Mouse (Mus musculus) CH12.LX (cell line): ENCODE results near the gene BC052040.

Experiments used
- CTCF ChIP-seq, 2 experiments: IDR thresholded peaks in 1 of 2; conservative IDR thresholded peaks in 1 of 2; 2 replicates each; pipeline ENCODE4 v1.5.1; 2011 to 2012; ENCODE audit warnings: low read depth in 2 of 2, low read length in 2 of 2, improper control_type of control experiment in 1 of 2, inconsistent platforms in 1 of 2, mild to moderate bottlenecking in 1 of 2, moderate library complexity in 1 of 2
- ETS1 ChIP-seq: conservative IDR thresholded peaks from 2 replicates; pipeline ENCODE4 v1.6.1; 2012; ENCODE audit warnings: low read depth, mild to moderate bottlenecking, inconsistent platforms, low read length, improper control_type of control experiment, moderate library complexity
- JUND ChIP-seq: conservative IDR thresholded peaks from 2 replicates; pipeline ENCODE4 v1.6.1; 2011; ENCODE audit warnings: low read depth, low read length, improper control_type of control experiment
- MYC ChIP-seq: IDR thresholded peaks from 2 replicates; pipeline ENCODE4 v1.6.1; 2011; ENCODE audit warnings: low read depth, mild to moderate bottlenecking, improper control_type of control experiment, low read length
- PAX5 ChIP-seq: IDR thresholded peaks from 2 replicates; pipeline ENCODE4 v1.6.1; 2012; ENCODE audit warnings: low read length, inconsistent platforms, mixed read lengths
- RAD21 ChIP-seq: IDR thresholded peaks from 2 replicates; pipeline ENCODE4 v1.6.1; 2011; ENCODE audit warnings: low read depth, mild to moderate bottlenecking, low read length, improper control_type of control experiment, moderate library complexity

DNA sequence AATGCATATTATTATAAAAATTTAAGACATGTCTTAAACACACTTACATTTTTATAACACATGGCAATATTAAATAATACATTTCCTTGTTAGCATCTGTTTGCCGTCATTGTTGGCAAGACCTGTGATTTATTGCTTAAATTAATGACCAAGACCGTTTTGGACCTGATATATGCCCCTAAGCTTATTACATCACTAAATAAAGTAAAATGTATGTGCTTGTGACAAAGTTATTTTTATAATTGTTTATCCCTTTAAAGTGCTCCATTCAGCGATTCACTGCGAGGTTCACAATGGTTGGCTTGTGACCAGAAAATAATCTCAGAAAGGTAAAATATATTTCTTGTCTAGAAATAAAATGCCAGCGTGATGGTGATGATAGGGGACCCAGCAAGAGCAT is 16.8 kb downstream of the BC052040 start:
- TF ChIP-seq MYC (no peak), CTCF (conservative IDR thresholded peaks at IDR 0.05 in 1 of 2, IDR thresholded peaks at IDR 0.05 in 1 of 2; ENCODE audit: low read depth in 2 of 2, low read length in 2 of 2) (no peak), ETS1 (no peak), RAD21 (no peak), PAX5 (no peak), JUND (no peak)
